Mouse (Mus musculus): ENCODE measurements around the gene Gm10153.

DNA sequence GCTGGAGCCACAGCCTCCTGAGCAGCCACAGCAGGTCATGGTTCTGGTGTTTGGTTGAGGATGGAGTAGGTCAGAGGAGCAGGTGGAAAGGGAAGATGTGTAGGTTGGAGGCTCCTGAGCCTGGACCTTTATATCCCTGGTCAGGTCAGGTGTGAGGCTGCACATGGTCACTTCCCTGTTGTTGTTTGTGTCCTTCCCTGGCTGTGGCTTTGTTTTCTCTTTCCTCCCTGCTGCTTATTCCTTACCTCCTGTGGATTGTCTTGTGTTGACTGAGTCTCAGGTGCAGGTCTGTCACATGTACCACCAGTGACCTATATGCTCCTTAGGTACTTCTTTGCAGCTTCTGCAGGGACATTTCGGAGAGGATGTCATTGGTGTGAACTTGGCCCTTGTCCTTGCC is 45.7 kb downstream of the Gm10153 start, which contains the start of gene Gm45337:
- TF ChIP-seq CTCF (IDR thresholded peaks at IDR 0.05; ENCODE audit: low read depth, low read length) (no peak), GATA1 (IDR thresholded peaks at IDR 0.05; ENCODE audit: borderline replicate concordance, low read length) (no peak), TAL1 (conservative IDR thresholded peaks at IDR 0.05; ENCODE audit: low read depth, low read length) (no peak), POLR2AphosphoS5 (IDR thresholded peaks at IDR 0.05; ENCODE audit: insufficient replicate concordance, low read depth, low read length) (no peak)
